Mouse (Mus musculus) midbrain, embryonic 15.5 days (tissue): ENCODE results near the gene Plpp7. TPM values are rescaled to one million over a fixed set of nuclear protein-coding genes. Genes with fewer than 3 reads are reported as not detected.

Source experiments
- ATAC-seq: fragments of 200-750 bp; cut with Nextera tagmentation; replicated peaks from 2 replicates; pipeline ENCODE4 v1.8.0; 2017; ENCODE audit warnings: moderate TSS enrichment
- H3K27ac ChIP-seq: fragments of 300-500 bp; sonication (generic); 2 replicates; pipeline ENCODE4 v1.5.1; 2015; ENCODE audit warnings: mild to moderate bottlenecking, inconsistent platforms
- H3K27me3 ChIP-seq: fragments of 300-500 bp; sonication (generic); replicated peaks from 2 replicates; pipeline ENCODE4 v1.6.1; 2015; ENCODE audit warnings: inconsistent platforms
- H3K36me3 ChIP-seq: fragments of 300-500 bp; sonication (generic); replicated peaks from 2 replicates; pipeline ENCODE4 v1.6.1; 2015; ENCODE audit warnings: inconsistent platforms
- H3K4me1 ChIP-seq: fragments of 300-500 bp; sonication (generic); 2 replicates; pipeline ENCODE4 v1.6.1; 2015; ENCODE audit warnings: inconsistent platforms
- H3K4me2 ChIP-seq: fragments of 300-500 bp; sonication (generic); 2 replicates; pipeline ENCODE4 v1.6.1; 2015; ENCODE audit warnings: inconsistent platforms, mild to moderate bottlenecking, moderate library complexity
- H3K4me3 ChIP-seq: fragments of 300-500 bp; sonication (generic); 2 replicates; pipeline ENCODE4 v1.5.1; 2015; ENCODE audit warnings: mild to moderate bottlenecking, inconsistent platforms
- H3K9ac ChIP-seq: fragments of 300-500 bp; sonication (generic); 2 replicates; pipeline ENCODE4 v1.6.1; 2015; ENCODE audit warnings: mild to moderate bottlenecking, inconsistent platforms
- H3K9me3 ChIP-seq: fragments of 300-500 bp; sonication (generic); 2 replicates; pipeline ENCODE4 v1.6.1; 2016; ENCODE audit warnings: inconsistent platforms
- WGBS: fragments of 180-500 bp; shearing (Covaris S2); methylation state at CpG from one replicate; pipeline ENCODE4 v1.1.7; 2015; ENCODE audit warnings: mixed read lengths; 5-methylcytosine and 5-hydroxymethylcytosine counted together
- polyA plus RNA-seq: library from polyadenylated mRNA; unstranded; fragments of >200 nt; fragmentation: Nextera tagmentation; extraction: Ambion mirVana; gene quantifications from 2 replicates; pipeline ENCODE4 v1.2.1, GENCODE M21; 2015

The Plpp7 gene
- polyA plus RNA-seq, 1 experiment from 2014 or later, result 25.7 TPM

- under 1% methylated on average over 22 of the region's 22 CpGs for WGBS
- H3K27me3 ChIP-seq, result no peaks in the 10 kb centered on the region
- no peaks in the 10 kb centered on the region for H3K36me3 ChIP-seq
- peak overlapping the region; percentile 99 for H3K27ac ChIP-seq
- ATAC-seq, result peak; percentile 40; the same call in 1 of the 2 replicates
- peaks cover 59% of the 10 kb centered on the region for H3K4me1 ChIP-seq
- H3K9ac ChIP-seq, result peak overlapping the region; percentile 98
- H3K9me3 ChIP-seq, result no peaks in the 10 kb centered on the region
- H3K4me2 ChIP-seq, result peak overlapping the region; percentile 93
- H3K4me3 ChIP-seq, result peak overlapping the region; percentile 94
Observed at GRCm38 (mm10) chr2:32151660-32152366, 56.5 kb downstream of the Plpp7 start.

GRCm38 (mm10) chr2:32152367-32153034 lies 57.2 kb downstream of the Plpp7 start:
- ATAC-seq, result peak; percentile 4; the same call in 1 of the 2 replicates

GRCm38 (mm10) chr2:32153041-32153790 lies 57.9 kb downstream of the Plpp7 start:
- Histone ChIP-seq H3K9ac (peak overlapping the region; percentile 98), H3K9me3 (no peaks in the 10 kb centered on the region), H3K4me2 (peak overlapping the region; percentile 93), H3K27me3 (no peaks in the 10 kb centered on the region), H3K4me3 (peak overlapping the region; percentile 94), H3K4me1 (peaks cover 73% of the 10 kb centered on the region), H3K27ac (peak overlapping the region; percentile 99), H3K36me3 (no peaks in the 10 kb centered on the region)
- no peak for ATAC-seq
- 5% methylated on average over 13 of the region's 13 CpGs for WGBS

More at GRCm38 (mm10) chr2:32152367-32153034, 57.2 kb downstream of the Plpp7 start:
- Histone ChIP-seq H3K27me3 (no peaks in the 10 kb centered on the region), H3K4me1 (peaks cover 66% of the 10 kb centered on the region), H3K4me3 (peak overlapping the region; percentile 94), H3K9ac (peak overlapping the region; percentile 98), H3K36me3 (no peaks in the 10 kb centered on the region), H3K4me2 (peak overlapping the region; percentile 93), H3K27ac (peak overlapping the region; percentile 99), H3K9me3 (no peaks in the 10 kb centered on the region)
- WGBS, result 15% methylated on average over 12 of the region's 12 CpGs

GRCm38 (mm10) chr2:32153791-32154119 lies 58.4 kb downstream of the Plpp7 start:
- Histone ChIP-seq H3K9me3 (no peaks in the 10 kb centered on the region), H3K9ac (peak overlapping the region; percentile 98; the same call in 1 of the 2 replicates), H3K27ac (no peak overlapping the region), H3K4me3 (peak overlapping the region; percentile 94), H3K36me3 (no peaks in the 10 kb centered on the region), H3K27me3 (no peaks in the 10 kb centered on the region), H3K4me2 (peak overlapping the region; percentile 93), H3K4me1 (peaks cover 78% of the 10 kb centered on the region)
- ATAC-seq, result no peak
- WGBS, result 21% methylated on average over 4 of the region's 4 CpGs

GRCm38 (mm10) chr2:32154334-32154997 lies 59.1 kb downstream of the Plpp7 start:
- no peaks in the 10 kb centered on the region for H3K27me3 ChIP-seq
- ATAC-seq, result no peak

GRCm38 (mm10) chr2:32154998-32155541 lies 59.7 kb downstream of the Plpp7 start:
- Histone ChIP-seq H3K4me3 (peak overlapping the region; percentile 94), H3K27me3 (no peaks in the 10 kb centered on the region), H3K27ac (peak overlapping the region; percentile 34; the same call in 1 of the 2 replicates), H3K4me1 (peaks cover 85% of the 10 kb centered on the region), H3K9me3 (no peaks in the 10 kb centered on the region), H3K4me2 (peak overlapping the region; percentile 93), H3K36me3 (no peaks in the 10 kb centered on the region), H3K9ac (no peak overlapping the region)
- WGBS, result 29% methylated on average over 7 of the region's 7 CpGs
- ATAC-seq, result no peak

More at GRCm38 (mm10) chr2:32154334-32154997, 59.1 kb downstream of the Plpp7 start:
- peak overlapping the region; percentile 94 for H3K4me3 ChIP-seq
- H3K36me3 ChIP-seq, result no peaks in the 10 kb centered on the region
- peak overlapping the region; percentile 22; the same call in 1 of the 2 replicates for H3K9ac ChIP-seq
- H3K4me2 ChIP-seq, result peak overlapping the region; percentile 93
- WGBS, result 22% methylated on average over 9 of the region's 9 CpGs
- H3K9me3 ChIP-seq, result no peaks in the 10 kb centered on the region
- H3K4me1 ChIP-seq, result peaks cover 83% of the 10 kb centered on the region
- H3K27ac ChIP-seq, result peak overlapping the region; percentile 51

- Histone ChIP-seq H3K4me1 (peaks cover 81% of the 10 kb centered on the region), H3K27ac (peak overlapping the region; percentile 34; the same call in 1 of the 2 replicates), H3K36me3 (no peaks in the 10 kb centered on the region), H3K27me3 (no peaks in the 10 kb centered on the region), H3K4me3 (no peak overlapping the region), H3K4me2 (peak overlapping the region; percentile 93; the same call in 1 of the 2 replicates), H3K9ac (no peak overlapping the region; the same call in 1 of the 2 replicates), H3K9me3 (no peaks in the 10 kb centered on the region)
- WGBS, result 51% methylated on average over 6 of the region's 6 CpGs
- no peak for ATAC-seq
Observed at GRCm38 (mm10) chr2:32155614-32156013, 60.3 kb downstream of the Plpp7 start.

GRCm38 (mm10) chr2:32156645-32157044 lies 61.3 kb downstream of the Plpp7 start:
- no peaks in the 10 kb centered on the region for H3K9me3 ChIP-seq
- H3K27ac ChIP-seq, result peak overlapping the region; percentile 32
- WGBS, result 64% methylated on average over 10 of the region's 10 CpGs
- peaks cover 79% of the 10 kb centered on the region for H3K4me1 ChIP-seq
- H3K27me3 ChIP-seq, result no peaks in the 10 kb centered on the region
- no peak for ATAC-seq
- 0 out of 2 replicates have a peak overlapping the region, but pooled peaks have one; percentile 2 for H3K9ac ChIP-seq
- H3K36me3 ChIP-seq, result no peaks in the 10 kb centered on the region
- peak overlapping the region; percentile 5 for H3K4me2 ChIP-seq
- no peak overlapping the region for H3K4me3 ChIP-seq

GRCm38 (mm10) chr2:32157328-32157727 lies 62.0 kb downstream of the Plpp7 start:
- Histone ChIP-seq H3K36me3 (no peaks in the 10 kb centered on the region), H3K4me3 (no peak overlapping the region), H3K27ac (peak overlapping the region; percentile 32), H3K9me3 (no peaks in the 10 kb centered on the region), H3K9ac (no peak overlapping the region), H3K4me2 (peak overlapping the region; percentile 5), H3K4me1 (peaks cover 76% of the 10 kb centered on the region), H3K27me3 (no peaks in the 10 kb centered on the region)
- no peak for ATAC-seq
- WGBS, result 12% methylated on average over 4 of the region's 4 CpGs

GRCm38 (mm10) chr2:32158616-32159239 lies 63.4 kb downstream of the Plpp7 start:
- H3K27me3 ChIP-seq, result no peaks in the 10 kb centered on the region
- no peak overlapping the region for H3K4me3 ChIP-seq
- H3K4me2 ChIP-seq, result no peak overlapping the region
- peaks cover 65% of the 10 kb centered on the region for H3K4me1 ChIP-seq
- no peak for ATAC-seq
- no peaks in the 10 kb centered on the region for H3K9me3 ChIP-seq
- H3K36me3 ChIP-seq, result no peaks in the 10 kb centered on the region
- no peak overlapping the region for H3K27ac ChIP-seq
- no peak overlapping the region for H3K9ac ChIP-seq
- 67% methylated on average over 12 of the region's 12 CpGs for WGBS
